Mouse (Mus musculus) G1E (cell line): Measurements from ENCODE around the gene Cdk16.

ENCODE experiments used
- CTCF ChIP-seq: IDR thresholded peaks from 2 replicates; pipeline ENCODE4 v1.5.1; 2012; ENCODE audit warnings: low read depth, low read length, inconsistent platforms, mixed read lengths
- GATA1 ChIP-seq: IDR thresholded peaks from 2 replicates; pipeline ENCODE4 v1.6.1; 2012; ENCODE audit warnings: borderline replicate concordance, low read length, inconsistent platforms, mixed read lengths

GRCm38 (mm10) chrX:20662716-20663443 is 24.9 kb upstream of the Cdk16 start:
- no peak for TF ChIP-seq CTCF
- no peak for TF ChIP-seq GATA1
